Mouse (Mus musculus) E14TG2a.4 (cell line): ENCODE data around the gene Prdm1.

Source experiments
- CTCF ChIP-seq: conservative IDR thresholded peaks from 2 replicates; pipeline ENCODE4 v1.5.1; 2014; ENCODE audit warnings: low read length
- NANOG ChIP-seq: IDR thresholded peaks from 2 replicates; pipeline ENCODE4 v1.6.1; 2014; ENCODE audit warnings: borderline replicate concordance, low read length, mixed read lengths
- POU5F1 ChIP-seq: IDR thresholded peaks from 2 replicates; pipeline ENCODE4 v1.6.1; 2014; ENCODE audit warnings: low read length, borderline replicate concordance

DNA sequence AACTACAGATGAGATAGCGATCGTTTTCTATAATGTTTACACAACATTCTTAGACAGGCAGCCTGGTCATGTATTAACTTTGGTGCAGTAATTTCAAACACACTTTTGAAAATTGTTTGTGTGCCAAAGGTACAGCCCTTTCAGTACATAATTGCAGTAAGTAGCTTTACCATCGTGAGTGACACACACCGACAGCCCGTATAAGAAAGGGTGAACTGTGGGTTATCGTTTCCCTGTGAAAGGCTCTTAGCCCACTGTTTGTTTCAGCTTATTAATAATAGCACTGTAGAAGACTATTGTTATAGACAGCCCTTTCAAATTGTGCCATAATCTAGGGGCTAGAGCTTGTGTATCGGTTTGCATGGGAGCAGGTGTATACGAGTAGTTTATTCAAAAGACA, 51.1 kb downstream of the Prdm1 start:
- TF ChIP-seq CTCF = no peak
- TF ChIP-seq NANOG = no peak
- TF ChIP-seq POU5F1 = no peak
